In genomic region chr16:29800457-29800856, GRCm38 (mm10) we compare ENCODE assay signal across 21 mouse cellular contexts.
DNase-seq lines count a peak whose midpoint lies in the region; ATAC-seq lines count a peak whose summit lies in the region.
"Had no signal": no experiment of that assay in that cellular context is flagged by ENCODE, and none has a peak within 500 bp of the region (broad histone marks: within the 10 kb centered on the region; RNA-seq: fewer than 3 reads in every experiment).

No protein-coding gene starts in this region.

- no peak overlapping the region for H3K4me3 ChIP-seq in kidney, embryonic 16.5 days (ENCODE audit: low read length)
- H3K4me3 ChIP-seq in stomach, embryonic 15.5 days (replicated peaks) = no peak overlapping the region
- H3K4me3 ChIP-seq: embryonic facial prominence, embryonic 15.5 days; forebrain, embryonic 15.5 days; heart, embryonic 10.5 days; liver, embryonic 15.5 days; neural tube, embryonic 12.5 days had no signal

- H3K9me3 ChIP-seq in kidney, embryonic 16.5 days (ENCODE audit: low read length) = no peaks in the 10 kb centered on the region
- no peaks in the 10 kb centered on the region for H3K9me3 ChIP-seq in stomach, embryonic 15.5 days
- H3K9me3 ChIP-seq: embryonic facial prominence, embryonic 15.5 days; forebrain, embryonic 15.5 days; heart, embryonic 10.5 days; liver, embryonic 15.5 days; neural tube, embryonic 12.5 days had no signal

- H3K4me1 ChIP-seq in kidney, embryonic 16.5 days (ENCODE audit: insufficient read depth, low read length) = peaks cover 14% of the 10 kb centered on the region
- peaks cover 6% of the 10 kb centered on the region for H3K4me1 ChIP-seq in stomach, embryonic 15.5 days
- H3K4me1 ChIP-seq: liver, embryonic 15.5 days had no signal

- no peak overlapping the region for H3K9ac ChIP-seq in kidney, embryonic 16.5 days (replicated peaks; ENCODE audit: low read length)
- H3K9ac ChIP-seq in stomach, embryonic 15.5 days = no peak overlapping the region
- H3K9ac ChIP-seq: embryonic facial prominence, embryonic 15.5 days; forebrain, embryonic 15.5 days; liver, embryonic 15.5 days; neural tube, embryonic 12.5 days had no signal

- H3K27ac ChIP-seq in kidney, embryonic 16.5 days (ENCODE audit: low read length) = no peak overlapping the region
- peak overlapping the region; percentile 79 for H3K27ac ChIP-seq in stomach, embryonic 15.5 days
- H3K27ac ChIP-seq: embryonic facial prominence, embryonic 15.5 days; forebrain, embryonic 15.5 days; heart, embryonic 10.5 days; liver, embryonic 15.5 days; macrophage; neural tube, embryonic 12.5 days had no signal

- peak; percentile 39; the same call in 1 of the 2 replicates for ATAC-seq in kidney, embryonic 16.5 days (ENCODE audit: low FRiP score, low TSS enrichment)
- ATAC-seq in activated CD4-positive, CD25-positive, alpha-beta regulatory T cell, adult 4 months = peak; percentile 93
- ATAC-seq in stomach, embryonic 15.5 days (ENCODE audit: insufficient read depth, low FRiP score, low read depth) = peak; percentile 70
- ATAC-seq: forebrain, embryonic 15.5 days had no signal

- WGBS in kidney, embryonic 16.5 days = 15% methylated on average over 2 of the region's 2 CpGs
- 13% methylated on average over 2 of the region's 2 CpGs for WGBS in stomach, embryonic 15.5 days

- no peaks in the 10 kb centered on the region for H3K36me3 ChIP-seq in kidney, embryonic 16.5 days (ENCODE audit: insufficient read depth, low read length)
- no peaks in the 10 kb centered on the region for H3K36me3 ChIP-seq in stomach, embryonic 15.5 days
- H3K36me3 ChIP-seq: embryonic facial prominence, embryonic 15.5 days; forebrain, embryonic 15.5 days; heart, embryonic 10.5 days; liver, embryonic 15.5 days; neural tube, embryonic 12.5 days had no signal

- no peaks in the 10 kb centered on the region for H3K27me3 ChIP-seq in kidney, embryonic 16.5 days (ENCODE audit: insufficient read depth, low read length)
- no peaks in the 10 kb centered on the region for H3K27me3 ChIP-seq in stomach, embryonic 15.5 days (replicated peaks)
- H3K27me3 ChIP-seq: forebrain, embryonic 15.5 days had no signal

- no peak for DNase-seq in kidney, adult 9 months
- peak; percentile 63 for DNase-seq in CD4-positive, CD25-positive, alpha-beta regulatory T cell, adult 2 months (ENCODE audit: low read depth, low spot score)
- no peak for DNase-seq in heart, adult 9 months (ENCODE audit: low spot score in 2 of 2)
- DNase-seq in cerebellum, adult 11 months = no peak
- no peak for DNase-seq in cerebellum, postnatal 14 days
- DNase-seq: adrenal gland, postnatal 36 days; kidney, postnatal 4 days; layer of hippocampus, postnatal 36 days; left cerebral cortex, postnatal 4 days; midbrain, embryonic 14.5 days; retina, postnatal 1 day; thymus, postnatal 14 days had no signal

- H3K4me2 ChIP-seq in kidney, embryonic 16.5 days (replicated peaks; ENCODE audit: low read depth, low read length) = no peak overlapping the region
- H3K4me2 ChIP-seq in stomach, embryonic 15.5 days = no peak overlapping the region
- H3K4me2 ChIP-seq: embryonic facial prominence, embryonic 15.5 days; forebrain, embryonic 15.5 days; liver, embryonic 15.5 days; neural tube, embryonic 12.5 days had no signal

Comparison
In these comparisons a context has a peak if more than half of its experiments do, and no peak if none do; other contexts are left out.
1. ATAC-seq: peak in every context shown above with its lines; median percentile 93 in activated CD4-positive, CD25-positive, alpha-beta regulatory T cell, adult 4 months; 70 in stomach, embryonic 15.5 days; 39 in kidney, embryonic 16.5 days.